Mouse (Mus musculus) ES-Bruce4 (cell line): Measurements from ENCODE around the gene Lonp2. TPM values are rescaled to one million over a fixed set of nuclear protein-coding genes. Genes with fewer than 3 reads are reported as not detected.

ENCODE experiments used
- H3K27ac ChIP-seq: 2 replicates; pipeline ENCODE4 v1.5.1; 2012; ENCODE audit warnings: low read length, inconsistent platforms; ENCODE audit not compliant: insufficient read depth
- H3K27me3 ChIP-seq: 2 replicates; pipeline ENCODE4 v1.6.1; 2012; ENCODE audit warnings: mild to moderate bottlenecking, low read length, inconsistent platforms; ENCODE audit not compliant: control insufficient read depth, poor library complexity, insufficient read depth, severe bottlenecking
- H3K36me3 ChIP-seq: 2 replicates; pipeline ENCODE4 v1.6.1; 2012; ENCODE audit warnings: inconsistent platforms, mild to moderate bottlenecking, low read length, moderate library complexity; ENCODE audit not compliant: control insufficient read depth, poor library complexity, insufficient read depth, severe bottlenecking
- H3K4me1 ChIP-seq: one replicate; pipeline ENCODE4 v1.8.1; 2011; ENCODE audit warnings: low read length; ENCODE audit not compliant: control insufficient read depth, insufficient read depth
- H3K4me3 ChIP-seq: 2 replicates; pipeline ENCODE4 v1.5.1; 2011; ENCODE audit warnings: low read depth, mild to moderate bottlenecking, low read length
- H3K9ac ChIP-seq: 2 replicates; pipeline ENCODE4 v1.6.1; 2012; ENCODE audit warnings: low read depth, mild to moderate bottlenecking, inconsistent platforms; ENCODE audit not compliant: poor library complexity, severe bottlenecking
- H3K9me3 ChIP-seq: replicated peaks from 2 replicates; pipeline ENCODE4 v1.6.1; 2012; ENCODE audit warnings: mild to moderate bottlenecking, low read length, inconsistent platforms; ENCODE audit not compliant: control insufficient read depth, poor library complexity, insufficient read depth, severe bottlenecking
- CTCF ChIP-seq: IDR thresholded peaks from one replicate; pipeline ENCODE4 v1.8.1; 2011; ENCODE audit warnings: low read depth, low read length
- EP300 ChIP-seq: IDR thresholded peaks from 2 replicates; pipeline ENCODE4 v1.6.1; 2011; ENCODE audit warnings: low read depth, low read length; ENCODE audit not compliant: insufficient read depth
- POLR2A ChIP-seq: IDR thresholded peaks from one replicate; pipeline ENCODE4 v1.8.1; 2011; ENCODE audit warnings: low read length; ENCODE audit not compliant: insufficient read depth
- polyA plus RNA-seq: library from polyadenylated mRNA; stranded (reverse); fragments of >200 nt; gene quantifications from 2 replicates; pipeline ENCODE4 v1.2.4, GENCODE M21; 2011; ENCODE audit warnings: low read depth; ENCODE audit not compliant: missing spikeins, insufficient read depth, insufficient read length

Lonp2 gene
- polyA plus RNA-seq, 1 experiment = 28.5 TPM

- no peak for TF ChIP-seq POLR2A
- no peak for TF ChIP-seq EP300
- TF ChIP-seq CTCF = no peak
- Histone ChIP-seq H3K27me3 (no peaks in the 10 kb centered on the region), H3K4me3 (no peak overlapping the region), H3K9me3 (no peaks in the 10 kb centered on the region), H3K9ac (no peak overlapping the region), H3K36me3 (peaks cover 3% of the 10 kb centered on the region; the same call in 1 of the 2 replicates), H3K27ac (no peak overlapping the region), H3K4me1 (no peaks in the 10 kb centered on the region)
These were observed 27.6 kb downstream of the Lonp2 start for GRCm38 (mm10) chr8:86651416-86651815.

GRCm38 (mm10) chr8:86652546-86652945 is 28.7 kb downstream of the Lonp2 start:
- Histone ChIP-seq H3K4me3 (no peak overlapping the region), H3K27me3 (no peaks in the 10 kb centered on the region), H3K36me3 (peaks cover 3% of the 10 kb centered on the region; the same call in 1 of the 2 replicates), H3K4me1 (no peaks in the 10 kb centered on the region), H3K27ac (no peak overlapping the region), H3K9ac (no peak overlapping the region), H3K9me3 (no peaks in the 10 kb centered on the region)
- TF ChIP-seq EP300 (no peak), POLR2A (no peak), CTCF (no peak)

GRCm38 (mm10) chr8:86654578-86654977 is 30.7 kb downstream of the Lonp2 start:
- Histone ChIP-seq H3K27me3 (no peaks in the 10 kb centered on the region), H3K4me1 (no peaks in the 10 kb centered on the region), H3K27ac (no peak overlapping the region), H3K9ac (no peak overlapping the region), H3K4me3 (no peak overlapping the region), H3K36me3 (peaks cover 3% of the 10 kb centered on the region; the same call in 1 of the 2 replicates), H3K9me3 (no peaks in the 10 kb centered on the region)
- TF ChIP-seq POLR2A (no peak), CTCF (no peak), EP300 (no peak)

DNA sequence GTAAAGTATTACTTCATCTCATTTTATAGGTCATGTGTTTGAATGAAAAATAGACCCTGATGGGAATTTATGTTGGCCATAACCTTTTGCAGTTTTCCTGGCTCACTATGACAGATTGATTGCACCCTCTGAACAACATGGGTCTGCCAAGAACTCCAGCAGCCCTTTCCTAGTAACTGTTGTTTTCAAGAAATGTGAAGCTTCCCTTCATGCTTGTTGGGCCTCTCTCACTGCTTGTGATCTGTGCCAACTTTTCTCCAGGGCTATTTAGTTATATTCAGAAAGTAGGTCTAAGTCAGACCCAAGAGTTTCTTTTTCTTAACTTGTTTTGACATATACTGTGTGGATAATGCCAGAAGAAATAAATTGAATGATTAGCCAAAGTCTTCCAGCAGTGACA is 44.9 kb downstream of the Lonp2 start:
- H3K27ac ChIP-seq = no peak overlapping the region
- H3K27me3 ChIP-seq = no peaks in the 10 kb centered on the region
- no peaks in the 10 kb centered on the region for H3K4me1 ChIP-seq
- no peaks in the 10 kb centered on the region for H3K9me3 ChIP-seq
- no peaks in the 10 kb centered on the region; the same call in 1 of the 2 replicates for H3K36me3 ChIP-seq
- no peak overlapping the region for H3K4me3 ChIP-seq
- no peak overlapping the region for H3K9ac ChIP-seq
- no peak for TF ChIP-seq CTCF
- TF ChIP-seq EP300 = no peak
- no peak for TF ChIP-seq POLR2A

DNA sequence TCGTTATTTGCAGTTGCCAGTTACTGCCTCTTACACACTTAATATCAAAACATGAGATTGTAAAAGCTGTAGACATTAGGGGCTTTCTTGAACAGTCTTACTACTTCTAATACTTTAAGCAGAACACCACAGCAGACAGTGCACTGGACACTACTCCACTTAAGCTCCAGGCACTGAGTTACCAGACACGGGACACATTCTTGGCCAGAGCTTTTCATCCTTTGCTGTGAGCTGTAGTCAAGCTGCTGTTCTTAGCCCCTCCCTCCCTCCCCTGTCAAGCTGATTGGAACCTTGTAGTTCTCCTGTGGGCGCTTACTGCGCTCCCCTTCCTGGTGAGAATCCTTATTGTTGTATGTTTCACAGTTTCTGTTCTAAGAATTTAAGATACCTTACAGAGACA is 45.4 kb downstream of the Lonp2 start:
- no peaks in the 10 kb centered on the region for H3K9me3 ChIP-seq
- H3K4me3 ChIP-seq = no peak overlapping the region
- H3K36me3 ChIP-seq = no peaks in the 10 kb centered on the region; the same call in 1 of the 2 replicates
- H3K4me1 ChIP-seq = no peaks in the 10 kb centered on the region
- H3K9ac ChIP-seq = no peak overlapping the region
- H3K27ac ChIP-seq = no peak overlapping the region
- TF ChIP-seq EP300 = no peak
- no peak for TF ChIP-seq CTCF
- TF ChIP-seq POLR2A = no peak
- no peaks in the 10 kb centered on the region for H3K27me3 ChIP-seq

GRCm38 (mm10) chr8:86686629-86687028 is 62.8 kb downstream of the Lonp2 start:
- Histone ChIP-seq H3K36me3 (no peaks in the 10 kb centered on the region), H3K4me3 (no peak overlapping the region), H3K4me1 (no peaks in the 10 kb centered on the region), H3K9ac (no peak overlapping the region), H3K27ac (no peak overlapping the region), H3K9me3 (no peaks in the 10 kb centered on the region), H3K27me3 (no peaks in the 10 kb centered on the region)
- TF ChIP-seq CTCF (no peak), POLR2A (no peak), EP300 (no peak)
